Comparison of ENCODE assay signal across 27 mouse cellular contexts in genomic region chr11:45889981-45890380, GRCm38 (mm10). TPM values are rescaled to one million over a fixed set of nuclear protein-coding genes. Genes with fewer than 3 reads are reported as not detected.
A peak's percentile ranks its signal among the peaks of the same experiment; 100 is the strongest.
DNase-seq lines count a peak whose midpoint lies in the region; ATAC-seq and TF ChIP-seq lines count a peak whose summit lies in the region.
"Had no signal": no experiment of that assay in that cellular context is flagged by ENCODE, and none has a peak within 500 bp of the region (broad histone marks: within the 10 kb centered on the region; RNA-seq: fewer than 3 reads in every experiment).

No protein-coding gene starts in this region.

- no peaks in the 10 kb centered on the region for H3K4me1 ChIP-seq in stomach, embryonic 16.5 days (ENCODE audit: control insufficient read depth, insufficient read depth, low read length)
- no peaks in the 10 kb centered on the region for H3K4me1 ChIP-seq in stomach, postnatal 0 days (replicated peaks; ENCODE audit: control insufficient read depth, insufficient read depth)
- H3K4me1 ChIP-seq in kidney, embryonic 15.5 days, result no peaks in the 10 kb centered on the region
- H3K4me1 ChIP-seq in intestine, embryonic 15.5 days (replicated peaks), result no peaks in the 10 kb centered on the region
- H3K4me1 ChIP-seq: heart, embryonic 10.5 days had no signal

- no peak overlapping the region for H3K4me2 ChIP-seq in stomach, embryonic 16.5 days (ENCODE audit: low read depth, low read length)
- no peak overlapping the region for H3K4me2 ChIP-seq in stomach, postnatal 0 days (replicated peaks; ENCODE audit: low read depth)
- H3K4me2 ChIP-seq in kidney, embryonic 15.5 days, result no peak overlapping the region
- H3K4me2 ChIP-seq in intestine, embryonic 15.5 days (replicated peaks), result no peak overlapping the region
- H3K4me2 ChIP-seq: heart, embryonic 15.5 days; hindbrain, embryonic 12.5 days; limb, embryonic 13.5 days had no signal

- H3K27me3 ChIP-seq in stomach, embryonic 16.5 days (ENCODE audit: control insufficient read depth, insufficient read depth, low read length), result no peaks in the 10 kb centered on the region
- H3K27me3 ChIP-seq in stomach, postnatal 0 days (ENCODE audit: control insufficient read depth, insufficient read depth, low read length), result no peaks in the 10 kb centered on the region
- no peaks in the 10 kb centered on the region for H3K27me3 ChIP-seq in kidney, embryonic 15.5 days
- H3K27me3 ChIP-seq in intestine, embryonic 15.5 days (replicated peaks), result no peaks in the 10 kb centered on the region
- H3K27me3 ChIP-seq: heart, embryonic 15.5 days; hindbrain, embryonic 12.5 days; limb, embryonic 13.5 days; Patski had no signal

- H3K36me3 ChIP-seq in stomach, embryonic 16.5 days (ENCODE audit: control insufficient read depth, insufficient read depth, low read length), result peaks cover 26% of the 10 kb centered on the region; the same call in 1 of the 2 replicates
- peaks cover 22% of the 10 kb centered on the region for H3K36me3 ChIP-seq in stomach, postnatal 0 days (ENCODE audit: control insufficient read depth, insufficient read depth, low read length)
- H3K36me3 ChIP-seq in kidney, embryonic 15.5 days, result peaks cover 100% of the 10 kb centered on the region
- peaks cover 38% of the 10 kb centered on the region for H3K36me3 ChIP-seq in intestine, embryonic 15.5 days

- no peak for TF ChIP-seq EP300 in stomach, postnatal 0 days (optimal IDR thresholded peaks at IDR 0.05)

- WGBS in stomach, embryonic 16.5 days, result 77% methylated on average over 3 of the region's 3 CpGs
- 84% methylated on average over 3 of the region's 3 CpGs for whole genome bisulfite sequencing in stomach, postnatal 0 days
- WGBS in kidney, embryonic 15.5 days, result 97% methylated on average over 3 of the region's 3 CpGs
- 89% methylated on average over 3 of the region's 3 CpGs for WGBS in intestine, embryonic 15.5 days

- H3K9me3 ChIP-seq in stomach, embryonic 16.5 days (replicated peaks; ENCODE audit: control insufficient read depth, low read length), result no peaks in the 10 kb centered on the region
- no peaks in the 10 kb centered on the region for H3K9me3 ChIP-seq in stomach, postnatal 0 days (ENCODE audit: control insufficient read depth, low read length)
- no peaks in the 10 kb centered on the region for H3K9me3 ChIP-seq in kidney, embryonic 15.5 days (replicated peaks)
- no peaks in the 10 kb centered on the region for H3K9me3 ChIP-seq in intestine, embryonic 15.5 days
- H3K9me3 ChIP-seq: G1E; heart, embryonic 10.5 days; heart, embryonic 15.5 days; hindbrain, embryonic 12.5 days; limb, embryonic 13.5 days had no signal

- DNase-seq in stomach, postnatal 0 days (ENCODE audit: low spot score), result no peak
- peak; percentile 26 for DNase-seq in R1 (ENCODE audit: low read depth, low spot score)
- no peak for DNase-seq in frontal cortex, postnatal 10 days (ENCODE audit: low spot score in 2 of 2)
- DNase-seq: adrenal gland, postnatal 25 days; cerebellum, adult 18-20 months; cerebellum, postnatal 10 days; kidney, adult 9 months; kidney, postnatal 14 days; lung, postnatal 36 days; right cerebral cortex, adult 18-20 months; spleen, adult 18-20 months had no signal

- 0 out of 2 replicates have a peak, but pooled peaks have one; percentile 37 for ATAC-seq in stomach, embryonic 16.5 days (ENCODE audit: insufficient read depth, low FRiP score)
- no peak for ATAC-seq in stomach, postnatal 0 days (ENCODE audit: low FRiP score, low TSS enrichment)
- peak; percentile 27 to 65; a peak in 2 of 4 replicates for ATAC-seq in hematopoietic stem cell, adult 5-6 weeks (replicated peaks in 1 of 2; ENCODE audit: insufficient read depth in 1 of 2, low FRiP score in 2 of 2, low TSS enrichment in 1 of 2, low read depth in 1 of 2, poor library complexity in 2 of 2, severe bottlenecking in 2 of 2)
- ATAC-seq in kidney, embryonic 15.5 days (replicated peaks; ENCODE audit: low FRiP score), result no peak
- no peak for ATAC-seq in intestine, embryonic 15.5 days
- ATAC-seq: forebrain, embryonic 16.5 days; hindbrain, postnatal 0 days; intestine, postnatal 0 days; midbrain, embryonic 16.5 days; Patski had no signal

- H3K27ac ChIP-seq in stomach, embryonic 16.5 days (ENCODE audit: low read length), result no peak overlapping the region
- H3K27ac ChIP-seq in stomach, postnatal 0 days (replicated peaks), result no peak overlapping the region
- no peak overlapping the region for H3K27ac ChIP-seq in kidney, embryonic 15.5 days
- no peak overlapping the region for H3K27ac ChIP-seq in intestine, embryonic 15.5 days
- H3K27ac ChIP-seq: heart, embryonic 10.5 days; heart, embryonic 15.5 days; hindbrain, embryonic 12.5 days; hindbrain, postnatal 0 days; layer of hippocampus, adult 2 months; limb, embryonic 13.5 days had no signal

- TF ChIP-seq CTCF in stomach, postnatal 0 days (IDR thresholded peaks at IDR 0.05; ENCODE audit: low read depth), result no peak

- H3K4me3 ChIP-seq in stomach, embryonic 16.5 days (replicated peaks; ENCODE audit: low read length), result no peak overlapping the region
- no peak overlapping the region for H3K4me3 ChIP-seq in stomach, postnatal 0 days (ENCODE audit: low read depth, low read length)
- H3K4me3 ChIP-seq in kidney, embryonic 15.5 days (replicated peaks), result no peak overlapping the region
- H3K4me3 ChIP-seq in intestine, embryonic 15.5 days (replicated peaks), result no peak overlapping the region
- H3K4me3 ChIP-seq: erythroblast, embryonic 14.5 days; heart, embryonic 10.5 days; heart, embryonic 15.5 days; hindbrain, embryonic 12.5 days; layer of hippocampus, adult 2 months; limb, embryonic 13.5 days had no signal

- H3K9ac ChIP-seq in stomach, embryonic 16.5 days (ENCODE audit: low read length), result no peak overlapping the region
- no peak overlapping the region for H3K9ac ChIP-seq in stomach, postnatal 0 days (ENCODE audit: low read length)
- H3K9ac ChIP-seq in kidney, embryonic 15.5 days, result no peak overlapping the region
- H3K9ac ChIP-seq in intestine, embryonic 15.5 days, result no peak overlapping the region
- H3K9ac ChIP-seq: heart, embryonic 15.5 days; hindbrain, embryonic 12.5 days; limb, embryonic 13.5 days had no signal

RNA-seq across cellular contexts. Expression of gene Clint1, which starts 38.1 kb away (rescaled TPM):
- polyA plus RNA-seq in stomach, embryonic 16.5 days (2015; fragmentation: Nextera tagmentation; extraction: Ambion mirVana), result 82.4 and 85.6 TPM in 2 replicates
- polyA plus RNA-seq in stomach, postnatal 0 days (2015; fragmentation: Nextera tagmentation; extraction: Ambion mirVana), result 56.5 and 56.8 TPM in 2 replicates
- 126 and 161 TPM in 2 replicates for total RNA-seq in hematopoietic stem cell, adult 5-6 weeks (2017)
- polyA plus RNA-seq in kidney, embryonic 15.5 days (2015; fragmentation: Nextera tagmentation; extraction: Ambion mirVana), result 97.8 and 102 TPM in 2 replicates
- polyA plus RNA-seq in intestine, embryonic 15.5 days (2015; fragmentation: Nextera tagmentation; extraction: Ambion mirVana), result 102 and 106 TPM in 2 replicates

RNA-seq across cellular contexts. Expression of gene Lsm11, which starts 54.8 kb away (rescaled TPM):
- polyA plus RNA-seq in stomach, embryonic 16.5 days (2015; fragmentation: Nextera tagmentation; extraction: Ambion mirVana), result 3.7 and 4.0 TPM in 2 replicates
- polyA plus RNA-seq in stomach, postnatal 0 days (2015; fragmentation: Nextera tagmentation; extraction: Ambion mirVana), result 3.5 and 3.6 TPM in 2 replicates
- 4.2 and 4.6 TPM in 2 replicates for total RNA-seq in hematopoietic stem cell, adult 5-6 weeks (2017)
- 5.0 and 5.6 TPM in 2 replicates for polyA plus RNA-seq in kidney, embryonic 15.5 days (2015; fragmentation: Nextera tagmentation; extraction: Ambion mirVana)
- 5.6 and 6.7 TPM in 2 replicates for polyA plus RNA-seq in intestine, embryonic 15.5 days (2015; fragmentation: Nextera tagmentation; extraction: Ambion mirVana)

Comparison
In these comparisons a context has a peak if more than half of its experiments do, and no peak if none do; other contexts are left out.
1. ATAC-seq: peak in stomach, embryonic 16.5 days (single experiment) and hematopoietic stem cell, adult 5-6 weeks (2 of 2); none in stomach, postnatal 0 days (single experiment), kidney, embryonic 15.5 days (single experiment) and intestine, embryonic 15.5 days (single experiment).